Comparison of ENCODE assay signal across 9 mouse cellular contexts in genomic region chr1:125789804-125790203, GRCm38 (mm10).
DNase-seq lines count a peak whose midpoint lies in the region; ATAC-seq lines count a peak whose summit lies in the region.
"Had no signal": no experiment of that assay in that cellular context is flagged by ENCODE, and none has a peak within 500 bp of the region (broad histone marks: within the 10 kb centered on the region; RNA-seq: fewer than 3 reads in every experiment).

No protein-coding gene starts in this region.

- H3K9me3 ChIP-seq in neural tube, embryonic 15.5 days (replicated peaks): no peaks in the 10 kb centered on the region
- H3K9me3 ChIP-seq in forebrain, embryonic 12.5 days: no peaks in the 10 kb centered on the region
- H3K9me3 ChIP-seq in kidney, embryonic 16.5 days (ENCODE audit: low read length): no peaks in the 10 kb centered on the region
- H3K9me3 ChIP-seq in limb, embryonic 11.5 days (ENCODE audit: control insufficient read depth, low read length): no peaks in the 10 kb centered on the region
- H3K9me3 ChIP-seq: embryonic facial prominence, embryonic 13.5 days had no signal

- ATAC-seq in neural tube, embryonic 15.5 days (ENCODE audit: low FRiP score): no peak
- ATAC-seq in forebrain, embryonic 12.5 days (ENCODE audit: low FRiP score): peak; percentile 64; the same call in 1 of the 2 replicates
- peak; percentile 54; the same call in 1 of the 2 replicates for ATAC-seq in kidney, embryonic 16.5 days (ENCODE audit: low FRiP score, low TSS enrichment)
- no peak for ATAC-seq in limb, embryonic 11.5 days (ENCODE audit: insufficient number of reproducible peaks, low FRiP score, low TSS enrichment, low read depth)
- no peak for ATAC-seq in activated CD4-positive, CD25-positive, alpha-beta regulatory T cell, adult 4 months

- no peak overlapping the region for H3K9ac ChIP-seq in neural tube, embryonic 15.5 days (replicated peaks)
- H3K9ac ChIP-seq in forebrain, embryonic 12.5 days: no peak overlapping the region
- no peak overlapping the region for H3K9ac ChIP-seq in kidney, embryonic 16.5 days (replicated peaks; ENCODE audit: low read length)
- no peak overlapping the region for H3K9ac ChIP-seq in limb, embryonic 11.5 days (ENCODE audit: low read length)
- H3K9ac ChIP-seq: embryonic facial prominence, embryonic 13.5 days had no signal

- DNase-seq in neural tube, embryonic 10.5 days (ENCODE audit: extremely low spot score, low spot score): peak; percentile 78
- peak; percentile 4 for DNase-seq in c-Kit-positive CD71-positive TER-119-negative erythroid progenitor cells, embryonic 14.5 days (ENCODE audit: low read depth)
- DNase-seq in limb, embryonic 11.5 days (ENCODE audit: low spot score): peak; percentile 82
- DNase-seq in ovary, adult 18-20 months (ENCODE audit: low spot score): peak; percentile 3

- H3K4me1 ChIP-seq in neural tube, embryonic 15.5 days: no peaks in the 10 kb centered on the region; the same call in 1 of the 2 replicates
- 0 out of 2 replicates have a peak, but pooled peaks cover 2% of the 10 kb centered on the region for H3K4me1 ChIP-seq in forebrain, embryonic 12.5 days
- H3K4me1 ChIP-seq in kidney, embryonic 16.5 days (ENCODE audit: insufficient read depth, low read length): no peaks in the 10 kb centered on the region
- no peaks in the 10 kb centered on the region for H3K4me1 ChIP-seq in limb, embryonic 11.5 days (ENCODE audit: control insufficient read depth, insufficient read depth, low read length)
- H3K4me1 ChIP-seq: embryonic facial prominence, embryonic 13.5 days had no signal

- 18% methylated on average over 4 of the region's 4 CpGs for WGBS in neural tube, embryonic 15.5 days
- 14% methylated on average over 4 of the region's 4 CpGs for WGBS in forebrain, embryonic 12.5 days
- 26% methylated on average over 4 of the region's 4 CpGs for WGBS in kidney, embryonic 16.5 days
- 22% methylated on average over 4 of the region's 4 CpGs for WGBS in limb, embryonic 11.5 days

- 0 out of 2 replicates have a peak, but pooled peaks cover 5% of the 10 kb centered on the region for H3K27me3 ChIP-seq in neural tube, embryonic 15.5 days (replicated peaks)
- H3K27me3 ChIP-seq in forebrain, embryonic 12.5 days: 0 out of 2 replicates have a peak, but pooled peaks cover 4% of the 10 kb centered on the region
- no peaks in the 10 kb centered on the region for H3K27me3 ChIP-seq in kidney, embryonic 16.5 days (ENCODE audit: insufficient read depth, low read length)
- no peaks in the 10 kb centered on the region for H3K27me3 ChIP-seq in limb, embryonic 11.5 days (ENCODE audit: control insufficient read depth, insufficient read depth, low read length)

- H3K36me3 ChIP-seq in neural tube, embryonic 15.5 days: no peaks in the 10 kb centered on the region
- H3K36me3 ChIP-seq in forebrain, embryonic 12.5 days (replicated peaks): no peaks in the 10 kb centered on the region
- no peaks in the 10 kb centered on the region for H3K36me3 ChIP-seq in kidney, embryonic 16.5 days (ENCODE audit: insufficient read depth, low read length)
- no peaks in the 10 kb centered on the region for H3K36me3 ChIP-seq in limb, embryonic 11.5 days (ENCODE audit: control insufficient read depth, insufficient read depth, low read length)
- H3K36me3 ChIP-seq: embryonic facial prominence, embryonic 13.5 days had no signal

- H3K27ac ChIP-seq in neural tube, embryonic 15.5 days (replicated peaks): no peak overlapping the region
- no peak overlapping the region for H3K27ac ChIP-seq in forebrain, embryonic 12.5 days
- no peak overlapping the region for H3K27ac ChIP-seq in kidney, embryonic 16.5 days (ENCODE audit: low read length)
- no peak overlapping the region for H3K27ac ChIP-seq in limb, embryonic 11.5 days (replicated peaks; ENCODE audit: low read depth, low read length)
- H3K27ac ChIP-seq: embryonic facial prominence, embryonic 13.5 days had no signal

- H3K4me2 ChIP-seq in neural tube, embryonic 15.5 days: no peak overlapping the region
- no peak overlapping the region for H3K4me2 ChIP-seq in forebrain, embryonic 12.5 days
- H3K4me2 ChIP-seq in kidney, embryonic 16.5 days (replicated peaks; ENCODE audit: low read depth, low read length): no peak overlapping the region
- no peak overlapping the region for H3K4me2 ChIP-seq in limb, embryonic 11.5 days (ENCODE audit: low read depth, severe bottlenecking)
- H3K4me2 ChIP-seq: embryonic facial prominence, embryonic 13.5 days had no signal

- no peak overlapping the region for H3K4me3 ChIP-seq in neural tube, embryonic 15.5 days (replicated peaks)
- H3K4me3 ChIP-seq in forebrain, embryonic 12.5 days (replicated peaks): no peak overlapping the region
- H3K4me3 ChIP-seq in kidney, embryonic 16.5 days (ENCODE audit: low read length): no peak overlapping the region
- H3K4me3 ChIP-seq in limb, embryonic 11.5 days (ENCODE audit: low read depth, low read length): no peak overlapping the region
- H3K4me3 ChIP-seq: embryonic facial prominence, embryonic 13.5 days had no signal

Comparison
In these comparisons a context has a peak if more than half of its experiments do, and no peak if none do; other contexts are left out.
1. DNase-seq: peak in every context shown above with its lines; median percentile 82 in limb, embryonic 11.5 days; 78 in neural tube, embryonic 10.5 days; 4 in c-Kit-positive CD71-positive TER-119-negative erythroid progenitor cells, embryonic 14.5 days; 3 in ovary, adult 18-20 months.
2. ATAC-seq: peak in forebrain, embryonic 12.5 days (single experiment) and kidney, embryonic 16.5 days (single experiment); none in neural tube, embryonic 15.5 days (single experiment), limb, embryonic 11.5 days (single experiment) and activated CD4-positive, CD25-positive, alpha-beta regulatory T cell, adult 4 months (single experiment).